Mouse (Mus musculus) E14TG2a.4 (cell line): Measurements from ENCODE around the gene Ccsap.

Experiments
- CTCF ChIP-seq: conservative IDR thresholded peaks from 2 replicates; pipeline ENCODE4 v1.5.1; 2014; ENCODE audit warnings: low read length
- POU5F1 ChIP-seq: IDR thresholded peaks from 2 replicates; pipeline ENCODE4 v1.6.1; 2014; ENCODE audit warnings: low read length, borderline replicate concordance

- TF ChIP-seq CTCF (no peak), POU5F1 (no peak)
Observed at GRCm38 (mm10) chr8:123858941-123859647, 915 bp downstream of the Ccsap start.
